Mouse (Mus musculus) kidney, adult 11 months (tissue): Measurements from ENCODE around the gene Scaf1.

Experiments
- DNase-seq: peaks from one replicate; pipeline ENCODE4 v3.0.0; 2022

Gene Scaf1

GRCm38 (mm10) chr7:44953561-44953960 is 62.6 kb downstream of the Scaf1 start:
- DNase-seq, result no peak
